Mouse (Mus musculus): ENCODE measurements at regions not wholly inside any gene's neighbourhood (a gene's known extent, or its start where the extent isn't known, plus 50 kb on each side); places are given as distances from the start of the nearest gene placed in this dataset.

GRCm38 (mm10) chr1:105117888-105118287 lies 238.6 kb downstream of the Rnf152 start:
- no peak for DNase-seq (ENCODE audit: low spot score)

- DNase-seq (ENCODE audit: low spot score), result no peak
These were observed 240.3 kb downstream of the Rnf152 start for GRCm38 (mm10) chr1:105116231-105116630.

DNA sequence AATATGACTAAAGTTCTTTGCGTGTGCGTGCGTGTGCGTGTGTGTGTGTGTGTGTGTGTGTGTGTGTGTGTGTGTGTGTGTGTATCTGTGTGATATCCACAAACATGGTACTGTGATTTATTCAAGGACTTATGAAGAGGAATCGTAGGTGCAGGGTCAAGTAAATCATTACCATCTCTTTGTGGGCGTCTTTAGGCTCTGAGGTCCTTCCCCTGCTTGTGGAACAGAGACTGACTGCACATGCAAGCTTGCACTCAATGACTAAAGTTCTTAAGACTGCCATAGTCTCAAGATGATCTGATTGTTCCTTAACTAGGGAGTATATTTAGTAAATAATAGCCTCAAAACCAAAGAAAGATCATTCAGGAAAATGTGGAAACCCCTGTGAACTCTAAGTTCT lies 241.1 kb downstream of the Rnf152 start:
- no peak for DNase-seq (ENCODE audit: low spot score)

DNA sequence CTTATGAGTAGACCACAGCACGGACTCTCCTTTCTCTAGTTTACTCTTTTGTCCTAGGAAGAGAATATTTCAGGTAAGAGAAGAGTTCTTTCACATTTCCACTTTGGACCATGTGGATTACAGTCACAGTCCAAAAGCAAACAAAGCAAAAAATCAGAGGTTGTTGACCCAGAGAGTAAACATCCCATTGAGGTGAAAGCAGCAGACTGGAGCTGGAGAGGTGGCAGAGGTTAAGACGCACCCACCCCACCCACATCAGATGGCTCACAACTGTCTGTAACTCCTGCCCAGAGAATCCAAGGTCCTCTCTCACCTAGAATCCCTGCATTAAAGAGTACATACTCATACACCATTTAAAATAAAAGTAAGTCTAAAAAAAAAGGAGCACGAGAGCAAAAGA lies 241.7 kb downstream of the Rnf152 start:
- no peak for DNase-seq (ENCODE audit: low spot score)

- no peak for DNase-seq (ENCODE audit: low spot score)
These were observed 243.6 kb downstream of the Rnf152 start for GRCm38 (mm10) chr1:105112762-105113525.

GRCm38 (mm10) chr1:105111236-105111635 lies 245.3 kb downstream of the Rnf152 start:
- DNase-seq (ENCODE audit: low spot score), result no peak

DNA sequence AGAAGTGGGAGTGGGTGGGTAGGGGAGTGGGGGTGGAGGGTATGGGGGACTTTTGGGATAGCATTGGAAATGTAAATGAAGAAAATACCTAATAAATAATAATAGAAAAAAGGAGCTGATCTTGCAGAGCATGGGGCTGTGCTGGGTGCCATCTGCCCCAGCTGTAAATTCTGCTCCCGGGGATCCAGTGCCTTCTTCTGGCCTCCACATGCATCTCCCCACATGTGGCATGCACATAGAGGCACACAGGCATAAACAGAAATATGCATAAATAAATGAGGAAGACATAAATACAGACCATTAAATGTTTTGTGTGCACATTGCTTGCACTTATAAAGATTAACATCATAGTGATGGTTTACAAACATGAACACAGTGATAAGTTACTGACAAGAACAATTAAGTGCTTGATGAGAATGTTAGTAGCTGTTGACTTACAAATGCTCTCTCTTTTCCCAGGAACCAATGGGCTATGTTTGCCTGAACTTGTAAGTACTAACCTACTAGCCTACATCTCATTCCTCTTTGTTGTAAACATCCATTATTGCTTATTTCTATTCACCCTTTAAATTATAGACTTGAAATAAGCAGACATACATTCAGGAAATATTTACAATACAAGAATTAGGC lies 245.8 kb downstream of the Rnf152 start:
- DNase-seq (ENCODE audit: low spot score), result no peak

DNA sequence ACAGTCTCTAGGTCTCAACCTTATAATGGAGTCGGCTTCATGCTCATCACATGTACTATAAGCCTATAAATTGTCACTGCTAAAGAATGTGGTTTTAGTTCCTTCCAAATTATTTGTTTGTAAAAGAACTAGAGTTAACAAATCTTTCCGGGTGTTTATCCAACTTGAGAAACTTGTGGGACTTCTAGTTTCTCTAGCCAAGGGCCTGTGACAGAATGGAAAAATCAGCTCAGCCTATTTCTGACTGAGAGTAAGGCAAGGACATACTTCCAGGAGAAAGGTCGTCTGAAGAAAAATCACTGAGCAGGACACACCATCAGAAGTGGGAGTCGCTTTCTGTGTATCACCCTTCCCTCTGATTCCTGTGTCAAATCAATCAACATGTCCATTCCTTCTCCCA lies 248.7 kb downstream of the Rnf152 start:
- no peak for DNase-seq (ENCODE audit: low spot score)

DNA sequence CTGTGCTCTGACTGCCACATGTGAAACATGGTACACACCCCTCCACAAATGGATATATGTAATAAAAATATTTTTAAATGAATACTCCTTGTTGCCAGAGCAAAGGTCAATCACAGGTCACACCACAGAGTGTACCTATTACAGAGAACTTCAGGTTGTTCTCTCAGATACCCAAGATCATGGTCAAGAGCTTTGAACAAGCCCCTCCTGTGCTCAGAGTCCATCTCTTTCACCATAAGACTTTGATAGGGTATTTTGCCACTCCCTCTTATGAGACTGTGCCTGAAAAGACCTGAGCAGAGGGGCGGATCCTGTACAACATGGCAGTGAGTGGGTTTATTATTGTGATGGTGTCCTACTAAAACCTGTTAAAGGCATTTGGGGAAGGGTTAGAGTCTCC lies 249.3 kb downstream of the Rnf152 start:
- no peak for DNase-seq (ENCODE audit: low spot score)

DNA sequence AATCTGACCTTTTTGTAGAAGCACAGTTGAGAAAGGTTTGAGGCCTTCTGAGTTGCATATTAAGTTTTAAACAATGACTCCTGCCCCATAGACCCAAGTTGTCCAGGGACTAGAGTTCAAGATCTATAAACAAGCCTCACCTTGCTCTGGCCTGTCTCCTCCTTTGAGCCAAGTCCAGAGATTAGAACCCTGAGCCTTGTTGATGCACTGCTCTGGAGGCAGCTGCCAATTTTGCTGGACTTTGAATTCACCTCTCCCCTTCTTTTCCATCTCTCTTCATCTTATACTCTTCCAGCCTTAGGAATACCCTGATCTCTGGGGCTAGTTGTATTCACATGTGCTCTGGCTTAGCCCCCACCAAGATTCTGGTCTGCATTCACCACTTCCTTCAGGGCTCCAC lies 251.3 kb downstream of the Rnf152 start:
- no peak for DNase-seq (ENCODE audit: low spot score)

- DNase-seq (ENCODE audit: low spot score), result no peak
These were observed 261.4 kb downstream of the Rnf152 start for GRCm38 (mm10) chr1:105095091-105095490.

GRCm38 (mm10) chr1:105094500-105094899 lies 262.0 kb downstream of the Rnf152 start:
- no peak for DNase-seq (ENCODE audit: low spot score)

DNA sequence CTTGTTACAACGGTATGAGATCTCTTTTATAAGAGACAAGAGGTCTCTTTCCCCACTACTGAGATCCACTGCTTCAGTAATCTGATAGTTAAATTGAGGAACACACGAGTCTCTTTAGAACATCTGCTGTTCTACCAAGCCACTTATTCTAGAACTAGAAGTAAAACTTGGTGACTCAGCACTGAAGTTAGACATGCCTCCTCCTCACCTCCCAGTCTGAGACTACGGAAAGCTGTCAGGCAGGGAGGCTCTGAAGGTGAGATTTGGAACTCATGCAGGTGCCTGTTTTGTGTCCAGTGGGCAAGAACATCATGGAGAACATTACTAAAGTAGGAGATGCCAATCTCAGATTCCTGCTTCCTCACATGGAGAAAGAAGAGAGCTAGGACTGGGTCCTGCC lies 262.6 kb downstream of the Rnf152 start:
- no peak for DNase-seq (ENCODE audit: low spot score)

- no peak for DNase-seq (ENCODE audit: low spot score)
These were observed 263.5 kb downstream of the Rnf152 start for GRCm38 (mm10) chr1:105093012-105093411.

GRCm38 (mm10) chr1:105092309-105092904 lies 264.1 kb downstream of the Rnf152 start:
- peak; percentile 21 for DNase-seq (ENCODE audit: low spot score)

DNA sequence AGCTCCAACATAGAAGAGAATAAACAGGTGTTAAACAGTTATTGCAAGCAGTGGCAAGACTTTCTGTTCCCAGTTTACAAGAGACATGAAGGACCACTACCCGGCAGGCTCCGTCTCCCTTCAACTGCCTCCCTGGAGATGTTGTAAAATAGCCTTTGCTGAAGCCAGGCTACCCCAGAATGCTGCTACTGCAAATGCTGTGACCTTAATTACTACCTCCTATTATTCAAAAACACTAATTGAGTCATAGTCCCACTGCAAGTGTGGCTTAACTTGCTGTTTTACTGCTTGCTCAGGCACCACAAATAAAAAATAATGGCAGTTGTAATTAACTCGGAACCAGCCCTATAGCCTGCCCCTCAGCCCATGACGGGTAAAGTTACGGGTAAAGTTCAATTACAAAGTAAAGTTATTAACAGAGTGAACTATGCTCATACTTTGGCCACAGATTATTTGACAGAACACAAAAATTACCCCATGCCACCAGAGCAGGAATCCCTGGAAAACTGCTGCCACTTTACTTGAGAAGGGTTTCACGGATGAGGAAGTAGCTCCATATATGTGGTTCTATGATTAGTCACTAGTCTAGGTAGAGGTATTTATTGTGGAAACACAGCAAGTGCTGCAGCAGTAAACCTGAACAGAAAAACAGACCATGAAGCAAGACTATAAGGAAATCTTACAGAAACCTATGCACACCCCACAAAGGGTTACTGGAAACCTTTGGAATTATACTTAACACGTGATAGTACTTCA lies 267.6 kb downstream of the Rnf152 start:
- DNase-seq (ENCODE audit: low spot score), result no peak

GRCm38 (mm10) chr1:105087623-105088022 lies 268.9 kb downstream of the Rnf152 start:
- no peak for DNase-seq (ENCODE audit: low spot score)

GRCm38 (mm10) chr1:105084556-105084955 lies 272.0 kb downstream of the Rnf152 start:
- no peak for DNase-seq (ENCODE audit: low spot score)

DNA sequence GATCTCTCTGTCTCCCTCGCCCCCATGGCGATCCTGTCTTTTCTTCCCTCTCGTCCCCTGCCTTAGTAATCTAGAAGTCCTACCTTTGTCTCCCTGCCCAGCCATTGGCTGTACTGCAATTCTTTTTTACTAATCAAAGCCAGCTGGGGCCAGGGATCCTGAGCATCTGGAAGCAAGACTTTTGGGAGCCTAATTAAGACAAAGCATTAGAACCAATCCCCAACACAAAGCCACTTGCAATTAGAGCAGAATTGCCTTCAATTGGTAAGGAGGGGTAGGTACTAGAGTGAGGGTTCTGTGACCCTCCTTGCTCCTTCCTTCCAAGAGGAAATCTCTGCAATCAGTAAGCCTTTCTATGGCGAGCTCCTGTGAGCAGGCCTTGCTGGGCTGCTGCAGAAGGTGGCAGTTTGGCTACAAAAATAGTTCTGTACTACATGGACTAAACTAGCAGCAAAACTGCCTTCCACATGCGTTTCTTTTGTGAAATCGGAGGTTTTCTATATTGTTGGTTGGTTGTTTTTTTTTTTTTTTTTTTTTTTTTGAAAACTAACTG lies 272.9 kb downstream of the Rnf152 start:
- no peak for DNase-seq (ENCODE audit: low spot score)

GRCm38 (mm10) chr1:105082823-105083550 lies 273.5 kb downstream of the Rnf152 start:
- DNase-seq (ENCODE audit: low spot score), result no peak

DNA sequence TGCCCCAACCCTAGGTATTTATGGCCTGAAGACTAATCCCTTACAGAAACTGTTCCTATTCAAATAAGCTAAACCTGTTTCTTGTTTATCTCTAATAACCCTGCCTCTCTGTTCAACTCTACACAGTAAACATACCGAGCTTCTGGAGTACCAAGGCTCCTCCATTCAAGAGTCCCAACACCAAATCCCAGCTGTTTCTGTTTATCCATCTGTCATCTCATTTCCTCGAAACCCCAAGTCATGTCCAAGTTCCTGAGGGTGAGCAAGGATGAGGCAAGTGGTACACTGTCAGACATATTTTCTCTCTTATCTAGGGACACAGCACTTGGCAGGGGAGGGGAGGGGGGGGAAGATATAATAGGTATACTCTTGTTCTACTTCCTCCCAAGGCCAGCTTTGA lies 274.6 kb downstream of the Rnf152 start:
- DNase-seq (ENCODE audit: low spot score), result no peak

DNA sequence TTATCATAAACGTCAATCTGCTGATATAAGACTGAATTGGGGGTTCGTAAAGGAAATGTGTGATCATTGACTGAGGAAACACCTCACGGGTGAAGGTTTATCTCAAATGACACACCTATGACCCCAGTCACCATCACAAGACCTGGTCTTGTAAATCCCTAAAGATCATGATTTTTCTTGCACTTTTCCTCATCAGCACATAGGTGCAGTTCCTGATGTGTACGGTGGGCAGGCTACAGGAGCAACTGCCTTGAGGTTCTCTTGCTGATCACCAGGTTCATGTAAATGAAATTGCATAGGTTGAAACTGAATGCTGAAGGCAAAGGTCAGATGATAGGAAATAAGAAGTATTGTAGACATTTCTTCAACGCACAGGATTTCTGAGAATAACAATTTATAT lies 277.1 kb downstream of the Rnf152 start:
- DNase-seq (ENCODE audit: low spot score), result no peak

Measured in ovary, postnatal 14 days (tissue).